Mouse (Mus musculus): ENCODE measurements around the gene Rictor. TPM values are rescaled to one million over a fixed set of nuclear protein-coding genes. Genes with fewer than 3 reads are reported as not detected.

The Rictor gene
- polyA plus RNA-seq (2014; fragmentation: Illumina TruSeq; extraction: RNeasy Lipid Tissue Mini Kit (QIAGEN cat#74804); ENCODE audit: low read depth, low replicate concordance) = 7.9 TPM

GRCm38 (mm10) chr15:6707936-6708525 lies at the start of gene Rictor:
TSS of gene Rictor (plus strand) at chr15:6708379.

Other genes starting within 250 kb of the Rictor start
- 9.1 TPM for gene Fyb, start 185.5 kb upstream of the Rictor start, polyA plus RNA-seq (2014; fragmentation: Illumina TruSeq; extraction: RNeasy Lipid Tissue Mini Kit (QIAGEN cat#74804); ENCODE audit: low read depth, low replicate concordance)
- 2.4 TPM for gene Osmr, start 166.6 kb downstream of the Rictor start, polyA plus RNA-seq (2014; fragmentation: Illumina TruSeq; extraction: RNeasy Lipid Tissue Mini Kit (QIAGEN cat#74804); ENCODE audit: low read depth, low replicate concordance)